Mouse (Mus musculus) liver, embryonic 15.5 days (tissue): ENCODE measurements around the gene Slc27a4. TPM values are rescaled to one million over a fixed set of nuclear protein-coding genes. Genes with fewer than 3 reads are reported as not detected.

Experiments
- ATAC-seq: fragments of 200-750 bp; cut with Nextera tagmentation; 2 replicates; pipeline ENCODE4 v1.8.0; 2017; ENCODE audit warnings: moderate number of reproducible peaks, mild to moderate bottlenecking, moderate library complexity; ENCODE audit not compliant: insufficient read depth
- H3K27ac ChIP-seq: fragments of 300-500 bp; sonication (generic); replicated peaks from 2 replicates; pipeline ENCODE4 v1.5.1; 2015; ENCODE audit warnings: mild to moderate bottlenecking, inconsistent platforms
- H3K27me3 ChIP-seq: fragments of 300-500 bp; sonication (generic); 2 replicates; pipeline ENCODE4 v1.6.1; 2015; ENCODE audit warnings: mild to moderate bottlenecking, inconsistent platforms
- H3K36me3 ChIP-seq: fragments of 300-500 bp; sonication (generic); replicated peaks from 2 replicates; pipeline ENCODE4 v1.6.1; 2015; ENCODE audit warnings: moderate library complexity, mild to moderate bottlenecking, inconsistent platforms
- H3K4me1 ChIP-seq: fragments of 300-500 bp; sonication (generic); replicated peaks from 2 replicates; pipeline ENCODE4 v1.6.1; 2015; ENCODE audit warnings: inconsistent platforms
- H3K4me2 ChIP-seq: fragments of 300-500 bp; sonication (generic); 2 replicates; pipeline ENCODE4 v1.6.1; 2015; ENCODE audit warnings: moderate library complexity, mild to moderate bottlenecking, inconsistent platforms
- H3K4me3 ChIP-seq: fragments of 300-500 bp; sonication (generic); replicated peaks from 2 replicates; pipeline ENCODE4 v1.5.1; 2015; ENCODE audit warnings: mild to moderate bottlenecking, inconsistent platforms
- H3K9ac ChIP-seq: fragments of 300-500 bp; sonication (generic); 2 replicates; pipeline ENCODE4 v1.6.1; 2015; ENCODE audit warnings: moderate library complexity, mild to moderate bottlenecking, inconsistent platforms
- H3K9me3 ChIP-seq: fragments of 300-500 bp; sonication (generic); replicated peaks from 2 replicates; pipeline ENCODE4 v1.6.1; 2016; ENCODE audit warnings: inconsistent platforms
- WGBS: fragments of 180-500 bp; shearing (Covaris S2); methylation state at CpG from one replicate; pipeline ENCODE4 v1.1.7; 2015; ENCODE audit warnings: mixed read lengths; ENCODE audit not compliant: insufficient replicate concordance; 5-methylcytosine and 5-hydroxymethylcytosine counted together
- polyA plus RNA-seq: library from polyadenylated mRNA; unstranded; fragments of >200 nt; fragmentation: Nextera tagmentation; extraction: Ambion mirVana; gene quantifications from 2 replicates; pipeline ENCODE4 v1.2.1, GENCODE M21; 2015

The Slc27a4 gene
- polyA plus RNA-seq, 1 experiment from 2014 or later = 3.2 TPM

DNA sequence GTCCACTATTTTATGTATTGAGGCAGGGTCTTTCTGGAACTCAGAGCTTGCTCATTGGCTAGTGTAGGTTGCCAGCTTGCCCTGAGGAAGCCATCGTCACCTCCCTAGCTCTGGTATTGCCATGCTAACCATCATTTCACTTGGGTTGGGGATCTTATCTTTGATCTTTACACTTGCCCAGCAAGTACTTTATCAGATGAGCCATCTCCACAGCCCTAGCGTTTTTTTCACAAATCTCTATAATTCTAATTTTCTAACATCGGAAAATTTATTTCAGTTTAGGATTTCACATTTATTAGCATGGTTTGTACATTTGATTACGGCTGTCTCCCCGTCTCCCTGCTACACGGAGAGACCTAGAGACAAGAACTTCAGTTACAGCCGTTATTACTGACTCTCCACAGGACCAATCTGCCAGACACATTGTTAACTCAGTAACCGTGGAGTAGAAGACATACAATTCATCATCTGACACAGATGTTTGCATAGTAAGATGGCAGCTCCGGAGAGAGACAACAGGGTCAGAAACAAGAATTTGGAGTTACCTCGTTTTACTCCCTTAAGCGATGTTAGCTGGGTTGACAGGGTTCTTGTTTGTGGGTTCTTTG is 24.0 kb downstream of the Slc27a4 start:
- Histone ChIP-seq H3K9me3 (no peaks in the 10 kb centered on the region), H3K9ac (peak overlapping the region; percentile 68), H3K4me1 (peaks cover 30% of the 10 kb centered on the region), H3K27ac (peak overlapping the region; percentile 90), H3K36me3 (0 out of 2 replicates have a peak, but pooled peaks cover 4% of the 10 kb centered on the region), H3K27me3 (no peaks in the 10 kb centered on the region), H3K4me3 (peak overlapping the region; percentile 87), H3K4me2 (peak overlapping the region; percentile 80)
- peak; percentile 6; the same call in 1 of the 2 replicates for ATAC-seq
- 6% methylated on average over 11 of the region's 11 CpGs for WGBS

DNA sequence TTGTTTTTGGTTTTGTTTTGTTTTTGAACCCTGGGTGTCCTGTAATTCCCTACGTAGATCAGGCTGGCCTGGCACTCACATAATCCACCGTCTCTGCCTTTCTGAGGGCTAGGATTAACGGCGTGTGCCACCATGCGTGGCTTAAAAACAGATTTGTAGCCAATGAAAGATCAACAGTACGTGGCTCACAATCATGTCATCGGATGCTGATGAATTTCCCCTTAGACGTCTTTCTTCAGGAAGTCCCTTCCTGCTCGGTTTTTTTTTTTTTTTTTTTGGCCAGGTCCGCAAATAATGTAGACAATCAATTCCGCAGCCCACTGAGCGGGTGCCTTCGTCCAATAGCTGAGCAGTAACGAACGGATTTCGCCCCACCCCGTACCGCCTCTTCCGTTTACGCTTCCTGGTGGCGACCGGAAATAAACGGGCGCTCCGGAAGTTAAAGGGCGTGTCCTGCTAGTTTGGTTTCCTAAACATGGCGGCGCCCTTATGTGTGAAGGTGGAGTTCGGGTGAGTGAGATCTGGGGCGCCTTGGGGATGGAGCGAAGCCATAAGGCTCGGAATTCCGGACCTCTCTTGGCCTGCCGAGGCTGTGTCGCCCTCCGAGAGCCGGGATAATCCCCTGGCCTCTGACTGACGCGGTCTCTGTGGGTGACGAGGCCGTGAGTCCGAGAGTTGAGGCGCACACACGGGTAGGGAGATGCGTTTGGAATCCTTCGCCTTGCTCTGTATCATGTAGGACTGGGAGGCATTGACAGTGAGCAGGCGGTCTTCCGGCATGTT is 24.7 kb downstream of the Slc27a4 start:
- Histone ChIP-seq H3K27ac (peak overlapping the region; percentile 90), H3K9ac (peak overlapping the region; percentile 75), H3K4me2 (peak overlapping the region; percentile 80), H3K9me3 (no peaks in the 10 kb centered on the region), H3K4me3 (peak overlapping the region; percentile 87), H3K36me3 (0 out of 2 replicates have a peak, but pooled peaks cover 4% of the 10 kb centered on the region), H3K27me3 (no peaks in the 10 kb centered on the region), H3K4me1 (peaks cover 30% of the 10 kb centered on the region)
- peak; percentile 95 for ATAC-seq
- WGBS = under 1% methylated on average over 48 of the region's 48 CpGs

DNA sequence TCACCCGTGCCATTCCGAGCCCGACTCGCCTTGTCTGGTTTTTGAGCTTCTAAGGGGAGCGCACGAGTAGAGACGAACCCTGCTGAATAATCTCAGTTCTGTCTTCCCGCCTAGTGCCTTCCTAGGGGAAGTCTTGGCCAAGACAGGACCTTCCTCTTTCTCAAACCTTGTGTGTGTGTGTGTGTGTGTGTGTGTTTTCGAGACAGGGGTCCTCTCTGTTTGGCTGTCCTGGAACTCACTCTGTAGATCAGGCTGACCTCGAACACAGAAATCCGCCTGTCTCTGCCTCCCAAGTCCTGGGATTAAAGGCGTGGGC is 25.2 kb downstream of the Slc27a4 start:
- H3K36me3 ChIP-seq = peaks cover 7% of the 10 kb centered on the region
- peak overlapping the region; percentile 87 for H3K4me3 ChIP-seq
- H3K27ac ChIP-seq = peak overlapping the region; percentile 68; the same call in 1 of the 2 replicates
- H3K9ac ChIP-seq = peak overlapping the region; percentile 75
- H3K4me2 ChIP-seq = peak overlapping the region; percentile 80
- no peaks in the 10 kb centered on the region for H3K27me3 ChIP-seq
- peak; percentile 20; the same call in 1 of the 2 replicates for ATAC-seq
- H3K4me1 ChIP-seq = peaks cover 30% of the 10 kb centered on the region
- H3K9me3 ChIP-seq = no peaks in the 10 kb centered on the region
- WGBS = under 1% methylated on average over 12 of the region's 12 CpGs

DNA sequence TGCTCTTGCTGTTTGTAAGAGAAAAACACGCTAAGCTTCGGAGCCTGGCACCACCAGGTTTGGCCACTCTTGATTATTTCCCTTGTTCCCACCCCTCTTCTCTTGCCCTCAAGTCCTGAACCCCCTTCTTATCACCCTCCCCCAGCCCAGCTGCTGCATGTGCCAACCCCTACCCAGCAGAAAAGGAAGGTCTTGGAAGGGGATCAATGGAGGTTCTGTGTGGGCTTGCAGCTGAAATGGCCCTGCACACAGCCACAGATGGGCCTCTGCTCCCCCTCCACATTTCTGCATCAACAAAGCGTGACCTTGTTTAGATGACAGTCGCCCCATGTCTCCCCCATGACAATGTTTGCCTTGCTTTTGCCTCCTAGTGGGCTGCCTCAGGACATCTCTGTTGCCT is 28.7 kb downstream of the Slc27a4 start:
- no peak overlapping the region for H3K9ac ChIP-seq

DNA sequence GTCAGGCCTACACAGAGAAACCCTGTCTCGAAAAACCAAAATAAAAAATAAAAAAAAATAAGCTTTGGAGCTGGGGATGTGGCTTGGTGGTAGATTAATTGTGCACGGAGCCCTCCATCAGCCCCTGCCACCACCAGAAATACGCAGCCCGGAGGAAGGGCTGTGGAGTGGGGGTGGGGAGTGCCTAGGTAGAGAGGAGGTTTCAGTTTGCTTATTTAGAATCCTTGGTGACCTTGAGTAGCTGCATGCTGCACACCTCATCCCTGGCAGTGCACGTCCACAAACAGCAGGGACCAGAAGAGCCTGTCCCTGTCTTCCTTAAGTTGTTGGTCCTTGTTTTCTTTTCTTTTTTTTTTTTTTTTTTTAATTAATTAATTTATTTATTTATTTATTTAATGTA is 31.4 kb downstream of the Slc27a4 start:
- 78% methylated on average over 5 of the region's 5 CpGs for WGBS
- no peak for ATAC-seq
- Histone ChIP-seq H3K27me3 (no peaks in the 10 kb centered on the region), H3K4me2 (no peak overlapping the region), H3K9me3 (no peaks in the 10 kb centered on the region), H3K9ac (no peak overlapping the region), H3K4me3 (no peak overlapping the region), H3K27ac (no peak overlapping the region), H3K4me1 (peaks cover 7% of the 10 kb centered on the region; the same call in 1 of the 2 replicates), H3K36me3 (peaks cover 31% of the 10 kb centered on the region)

More for the DNA sequence above, 28.7 kb downstream of the Slc27a4 start:
- H3K4me3 ChIP-seq = no peak overlapping the region
- peaks cover 24% of the 10 kb centered on the region for H3K4me1 ChIP-seq
- no peaks in the 10 kb centered on the region for H3K27me3 ChIP-seq
- no peaks in the 10 kb centered on the region for H3K9me3 ChIP-seq
- no peak overlapping the region for H3K4me2 ChIP-seq
- peaks cover 22% of the 10 kb centered on the region for H3K36me3 ChIP-seq
- 86% methylated on average over 4 of the region's 4 CpGs for WGBS
- ATAC-seq = no peak
- no peak overlapping the region for H3K27ac ChIP-seq

DNA sequence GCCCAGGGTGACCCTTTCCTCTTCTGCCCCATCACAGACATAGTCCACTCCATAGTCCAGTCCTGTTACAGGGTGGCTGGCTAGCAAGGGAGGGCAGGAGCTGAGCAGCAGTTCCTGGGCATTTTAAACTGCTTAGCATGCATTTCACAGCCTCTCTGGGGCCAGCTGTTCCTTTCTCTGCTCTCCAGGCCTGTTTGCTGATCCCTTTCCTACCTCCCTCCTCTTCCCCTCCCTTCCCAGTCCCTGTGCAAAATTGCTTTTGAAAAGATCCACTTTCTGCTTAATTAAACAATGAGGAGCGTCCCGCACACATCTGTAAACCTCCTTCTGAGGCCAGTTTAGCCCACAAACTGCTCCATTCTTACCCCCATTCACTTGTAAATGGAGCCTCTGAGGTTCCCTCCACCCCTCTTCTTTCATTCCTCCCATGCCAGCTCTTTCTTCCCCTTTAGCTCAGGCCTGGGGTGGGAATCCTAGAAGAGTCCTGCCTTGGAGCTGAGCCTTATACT is 33.0 kb downstream of the Slc27a4 start:
- no peak for ATAC-seq
- Histone ChIP-seq H3K27me3 (no peaks in the 10 kb centered on the region), H3K4me2 (no peak overlapping the region), H3K27ac (no peak overlapping the region), H3K9me3 (no peaks in the 10 kb centered on the region), H3K4me3 (no peak overlapping the region), H3K36me3 (peaks cover 33% of the 10 kb centered on the region), H3K4me1 (no peaks in the 10 kb centered on the region; the same call in 1 of the 2 replicates), H3K9ac (no peak overlapping the region)
- 87% methylated on average over 2 of the region's 2 CpGs for WGBS

DNA sequence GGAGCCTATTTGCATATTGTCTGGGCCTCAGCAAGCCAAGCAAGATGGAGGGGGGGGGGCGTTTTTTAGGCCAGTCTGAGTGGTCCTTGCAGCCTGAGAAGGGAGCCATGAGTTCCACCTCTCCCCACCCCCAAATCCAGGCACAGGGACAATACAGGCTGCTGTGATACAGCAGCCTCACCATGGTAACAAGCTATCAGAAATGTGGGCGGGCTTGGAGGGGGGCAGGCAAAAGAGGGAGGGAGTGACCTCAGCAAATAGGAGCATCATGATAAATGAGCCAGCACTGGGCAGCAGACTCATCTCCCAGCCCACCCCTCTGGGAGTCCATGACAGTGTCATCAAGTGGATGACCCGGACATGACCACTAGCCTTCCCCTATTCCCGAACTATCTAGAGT is 37.0 kb downstream of the Slc27a4 start:
- Histone ChIP-seq H3K4me2 (no peak overlapping the region), H3K4me1 (no peaks in the 10 kb centered on the region), H3K9me3 (no peaks in the 10 kb centered on the region), H3K27ac (no peak overlapping the region), H3K36me3 (peaks cover 45% of the 10 kb centered on the region), H3K27me3 (peaks cover 15% of the 10 kb centered on the region), H3K9ac (no peak overlapping the region), H3K4me3 (no peak overlapping the region)
- WGBS = 45% methylated on average over 4 of the region's 4 CpGs
- ATAC-seq = no peak

DNA sequence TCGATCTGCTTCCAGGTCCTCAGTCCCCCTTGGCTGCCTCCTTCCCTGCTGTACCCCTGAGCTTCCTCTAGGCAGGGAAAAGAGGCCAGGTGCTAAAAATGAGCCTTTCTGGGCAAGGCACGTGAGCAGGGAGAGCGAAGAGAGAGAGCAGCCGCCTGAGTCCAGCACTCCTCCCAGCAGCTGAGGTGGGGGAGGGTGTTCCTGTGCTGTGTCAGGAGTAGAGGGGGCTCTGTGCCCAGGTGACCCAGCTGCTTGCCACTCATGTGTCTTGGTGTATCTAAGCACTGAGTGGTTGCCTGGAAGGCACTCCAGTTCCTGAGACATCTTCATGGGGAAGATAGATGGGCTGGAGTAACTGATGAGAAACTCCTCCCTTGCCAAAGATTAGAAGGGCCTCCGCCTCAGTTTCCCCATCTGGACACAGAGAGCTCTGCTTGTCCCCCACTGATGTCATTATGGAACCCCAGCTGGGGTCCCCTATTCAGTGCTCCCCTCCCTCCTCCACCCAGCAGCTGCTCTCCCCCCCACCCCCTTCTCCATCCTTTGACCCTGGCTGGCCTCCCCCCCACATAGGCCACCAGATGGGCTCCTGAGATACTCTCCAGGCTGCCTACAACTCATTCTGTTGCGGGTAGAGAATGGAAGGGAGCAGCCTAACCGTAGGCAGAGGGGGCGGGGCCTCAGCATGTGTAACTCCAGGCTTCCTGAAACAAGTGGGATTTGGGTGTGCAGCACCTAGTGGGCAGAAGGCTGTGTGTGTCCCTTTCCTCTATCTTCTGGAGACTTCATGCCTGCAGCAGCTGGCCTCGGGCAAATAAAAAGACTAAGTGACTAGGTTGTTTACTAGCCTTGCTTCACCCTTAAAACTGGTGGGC is 41.0 kb downstream of the Slc27a4 start:
- no peak for ATAC-seq
- Histone ChIP-seq H3K9ac (no peak overlapping the region), H3K27ac (no peak overlapping the region), H3K27me3 (peaks cover 53% of the 10 kb centered on the region), H3K4me2 (no peak overlapping the region), H3K4me3 (no peak overlapping the region), H3K36me3 (peaks cover 41% of the 10 kb centered on the region), H3K9me3 (no peaks in the 10 kb centered on the region), H3K4me1 (peaks cover 6% of the 10 kb centered on the region; the same call in 1 of the 2 replicates)
- WGBS = 67% methylated on average over 9 of the region's 9 CpGs

DNA sequence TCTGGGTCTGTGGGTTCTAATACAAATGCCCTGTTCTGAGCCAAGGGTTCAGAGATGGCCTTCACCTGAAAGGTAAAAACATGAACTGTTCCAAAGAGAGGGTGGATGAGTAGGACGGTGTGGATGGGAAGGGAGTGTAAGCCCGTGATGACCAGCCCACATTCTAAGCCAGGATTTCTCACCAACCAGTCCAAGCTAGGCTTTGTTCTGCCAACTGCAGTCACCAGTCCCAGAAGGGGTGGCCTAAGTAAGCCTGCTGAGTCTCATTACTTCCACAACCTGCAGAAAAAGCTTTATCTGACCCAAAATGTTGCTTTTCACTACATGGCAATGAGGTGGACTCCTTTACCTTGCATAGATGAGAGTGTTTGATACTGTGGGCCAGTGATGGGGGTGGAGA is 41.7 kb downstream of the Slc27a4 start:
- H3K4me1 ChIP-seq = peaks cover 6% of the 10 kb centered on the region; the same call in 1 of the 2 replicates
- no peak overlapping the region for H3K4me2 ChIP-seq
- ATAC-seq = no peak
- WGBS = 79% methylated on average over 2 of the region's 2 CpGs
- H3K27ac ChIP-seq = no peak overlapping the region
- no peak overlapping the region for H3K4me3 ChIP-seq
- no peaks in the 10 kb centered on the region for H3K9me3 ChIP-seq
- peaks cover 35% of the 10 kb centered on the region for H3K36me3 ChIP-seq
- H3K9ac ChIP-seq = no peak overlapping the region
- H3K27me3 ChIP-seq = peaks cover 60% of the 10 kb centered on the region

DNA sequence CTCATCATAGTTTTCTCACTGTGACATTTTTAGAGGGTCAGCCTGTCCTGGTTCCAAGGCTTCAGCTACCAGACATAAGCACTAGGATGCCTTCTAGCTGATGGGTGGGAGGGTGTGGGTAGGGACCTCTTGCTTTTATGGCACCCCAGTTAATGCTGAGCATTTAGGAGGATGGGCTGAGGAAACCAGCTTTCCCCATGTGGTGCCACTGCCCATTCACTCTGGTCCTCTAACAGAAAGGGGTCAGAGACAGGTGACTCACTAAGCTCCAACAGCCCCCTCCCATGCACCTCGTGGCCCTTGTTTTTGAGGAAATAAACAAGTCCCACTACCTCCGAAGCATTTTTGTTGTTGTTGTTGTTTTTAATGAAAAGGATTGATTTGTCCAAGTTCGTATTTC is 42.2 kb downstream of the Slc27a4 start:
- Histone ChIP-seq H3K4me3 (no peak overlapping the region), H3K4me2 (no peak overlapping the region), H3K36me3 (peaks cover 35% of the 10 kb centered on the region), H3K27me3 (peaks cover 61% of the 10 kb centered on the region), H3K27ac (no peak overlapping the region), H3K9ac (no peak overlapping the region), H3K9me3 (no peaks in the 10 kb centered on the region), H3K4me1 (peaks cover 6% of the 10 kb centered on the region; the same call in 1 of the 2 replicates)
- WGBS = 45% methylated on average over 3 of the region's 3 CpGs
- ATAC-seq = no peak
